Comparison of ENCODE assay signal across 8 mouse cellular contexts in genomic region chr13:23431351-23431771, GRCm38 (mm10). TPM values are rescaled to one million over a fixed set of nuclear protein-coding genes. Genes with fewer than 3 reads are reported as not detected.
DNase-seq lines count a peak whose midpoint lies in the region; ATAC-seq lines count a peak whose summit lies in the region.

No protein-coding gene starts in this region.

- WGBS in embryonic facial prominence, embryonic 11.5 days = under 1% methylated on average over 15 of the region's 15 CpGs
- WGBS in limb, embryonic 12.5 days = 1% methylated on average over 15 of the region's 15 CpGs
- under 1% methylated on average over 15 of the region's 15 CpGs for WGBS in midbrain, embryonic 13.5 days

- peak overlapping the region; percentile 86 for H3K27ac ChIP-seq in embryonic facial prominence, embryonic 11.5 days (replicated peaks; ENCODE audit: low read depth, low read length)
- H3K27ac ChIP-seq in limb, embryonic 12.5 days = peak overlapping the region; percentile 95
- peak overlapping the region; percentile 84 for H3K27ac ChIP-seq in midbrain, embryonic 13.5 days

- no peaks in the 10 kb centered on the region for H3K9me3 ChIP-seq in embryonic facial prominence, embryonic 11.5 days (replicated peaks; ENCODE audit: control insufficient read depth, low read length)
- H3K9me3 ChIP-seq in limb, embryonic 12.5 days = no peaks in the 10 kb centered on the region
- no peaks in the 10 kb centered on the region for H3K9me3 ChIP-seq in midbrain, embryonic 13.5 days

- DNase-seq in urinary bladder, postnatal 14 days (ENCODE audit: low spot score) = peak; percentile 79
- DNase-seq in urinary bladder, postnatal 10 days (ENCODE audit: low spot score) = no peak
- DNase-seq in embryonic facial prominence, embryonic 11.5 days (ENCODE audit: low spot score) = peak; percentile 90
- DNase-seq in heart, adult 11 months = peak; percentile 96
- peak; percentile 79 for DNase-seq in kidney, adult 11 months
- peak; percentile 74 for DNase-seq in spleen, adult 12 weeks (ENCODE audit: low spot score)

- ATAC-seq in embryonic facial prominence, embryonic 11.5 days (replicated peaks; ENCODE audit: insufficient number of reproducible peaks, low FRiP score, low TSS enrichment, low read depth) = peak; percentile 77
- peak; percentile 77 for ATAC-seq in limb, embryonic 12.5 days (ENCODE audit: insufficient number of reproducible peaks, insufficient read depth, low FRiP score, low TSS enrichment, low read depth)
- peak; percentile 74 for ATAC-seq in midbrain, embryonic 13.5 days

- H3K27me3 ChIP-seq in embryonic facial prominence, embryonic 11.5 days (ENCODE audit: control insufficient read depth, insufficient read depth, low read length) = no peaks in the 10 kb centered on the region
- no peaks in the 10 kb centered on the region for H3K27me3 ChIP-seq in limb, embryonic 12.5 days
- no peaks in the 10 kb centered on the region for H3K27me3 ChIP-seq in midbrain, embryonic 13.5 days

- peak overlapping the region; percentile 52 for H3K9ac ChIP-seq in embryonic facial prominence, embryonic 11.5 days (replicated peaks; ENCODE audit: low read length)
- peak overlapping the region; percentile 59 for H3K9ac ChIP-seq in limb, embryonic 12.5 days (replicated peaks)
- H3K9ac ChIP-seq in midbrain, embryonic 13.5 days (replicated peaks) = peak overlapping the region; percentile 56

- no peaks in the 10 kb centered on the region for H3K36me3 ChIP-seq in embryonic facial prominence, embryonic 11.5 days (replicated peaks; ENCODE audit: control insufficient read depth, insufficient read depth, low read depth, low read length)
- H3K36me3 ChIP-seq in limb, embryonic 12.5 days = no peaks in the 10 kb centered on the region
- H3K36me3 ChIP-seq in midbrain, embryonic 13.5 days = no peaks in the 10 kb centered on the region

- peak overlapping the region; percentile 45 for H3K4me3 ChIP-seq in embryonic facial prominence, embryonic 11.5 days (ENCODE audit: low read depth, low read length)
- peak overlapping the region; percentile 51 for H3K4me3 ChIP-seq in limb, embryonic 12.5 days (replicated peaks)
- peak overlapping the region; percentile 62 for H3K4me3 ChIP-seq in midbrain, embryonic 13.5 days (replicated peaks)

- H3K4me1 ChIP-seq in embryonic facial prominence, embryonic 11.5 days (ENCODE audit: control insufficient read depth, insufficient read depth, low read length) = no peaks in the 10 kb centered on the region
- peaks cover 19% of the 10 kb centered on the region for H3K4me1 ChIP-seq in limb, embryonic 12.5 days (replicated peaks)
- peaks cover 34% of the 10 kb centered on the region for H3K4me1 ChIP-seq in midbrain, embryonic 13.5 days (replicated peaks)

- peak overlapping the region; percentile 55 for H3K4me2 ChIP-seq in embryonic facial prominence, embryonic 11.5 days (ENCODE audit: low read depth, low read length)
- H3K4me2 ChIP-seq in limb, embryonic 12.5 days = peak overlapping the region; percentile 58
- H3K4me2 ChIP-seq in midbrain, embryonic 13.5 days (replicated peaks) = peak overlapping the region; percentile 62

RNA-seq across cellular contexts. Expression of gene Abt1, which starts 7.7 kb away (rescaled TPM):
- polyA plus RNA-seq in embryonic facial prominence, embryonic 11.5 days (2014; fragmentation: Nextera tagmentation; extraction: Ambion mirVana) = 15.0 and 16.2 TPM in 2 replicates
- polyA plus RNA-seq in limb, embryonic 12.5 days (2016; fragmentation: Nextera tagmentation; extraction: Ambion mirVana) = 14.4 and 15.2 TPM in 2 replicates
- 10.8 TPM in 2 replicates for polyA plus RNA-seq in midbrain, embryonic 13.5 days (2015; fragmentation: Nextera tagmentation; extraction: Ambion mirVana)

RNA-seq across cellular contexts. Expression of gene Btn1a1, which starts 34.3 kb away (rescaled TPM):
- polyA plus RNA-seq in embryonic facial prominence, embryonic 11.5 days (2014; fragmentation: Nextera tagmentation; extraction: Ambion mirVana) = 0.24 and 0.35 TPM in 2 replicates
- 0.10 and 0.12 TPM in 2 replicates for polyA plus RNA-seq in limb, embryonic 12.5 days (2016; fragmentation: Nextera tagmentation; extraction: Ambion mirVana)
- polyA plus RNA-seq in midbrain, embryonic 13.5 days (2015; fragmentation: Nextera tagmentation; extraction: Ambion mirVana) = 0.04 and 0.13 TPM in 2 replicates

RNA-seq across cellular contexts. Expression of gene Btn2a2, which starts 57.3 kb away (rescaled TPM):
- 1.1 and 1.4 TPM in 2 replicates for polyA plus RNA-seq in embryonic facial prominence, embryonic 11.5 days (2014; fragmentation: Nextera tagmentation; extraction: Ambion mirVana)
- 1.8 and 1.9 TPM in 2 replicates for polyA plus RNA-seq in limb, embryonic 12.5 days (2016; fragmentation: Nextera tagmentation; extraction: Ambion mirVana)
- polyA plus RNA-seq in midbrain, embryonic 13.5 days (2015; fragmentation: Nextera tagmentation; extraction: Ambion mirVana) = 0.13 TPM in 2 replicates
